Mouse (Mus musculus) CH12.LX (cell line): Measurements from ENCODE around the gene Inha. TPM values are rescaled to one million over a fixed set of nuclear protein-coding genes. Genes with fewer than 3 reads are reported as not detected.

ENCODE experiments used
- DNase-seq: peaks from one replicate; pipeline ENCODE4 v3.0.0-alpha.2; 2013; ENCODE audit errors: extremely low read depth
- H3K27ac ChIP-seq: 2 replicates; pipeline ENCODE4 v1.5.1; 2012; ENCODE audit warnings: low read depth, mild to moderate bottlenecking, control low read depth, moderate library complexity; ENCODE audit not compliant: insufficient read depth
- H3K27me3 ChIP-seq: replicated peaks from 2 replicates; pipeline ENCODE3; 2012; ENCODE audit warnings: inconsistent platforms
- H3K36me3 ChIP-seq, 2 experiments: replicated peaks in 1 of 2; 2 replicates each; pipeline versions ENCODE3 to v1.6.1; 2012; ENCODE audit warnings: inconsistent platforms in 1 of 2, low read length in 1 of 2, mild to moderate bottlenecking in 1 of 2, mixed read lengths in 1 of 2, moderate library complexity in 1 of 2; ENCODE audit not compliant: control insufficient read depth in 1 of 2, insufficient read depth in 1 of 2
- H3K4me1 ChIP-seq, 2 experiments: 2 replicates each; pipeline ENCODE4 v1.6.1; 2012; ENCODE audit warnings: inconsistent platforms in 1 of 2, moderate library complexity in 1 of 2; ENCODE audit not compliant: insufficient read depth in 2 of 2, control insufficient read depth in 1 of 2
- H3K4me2 ChIP-seq: 2 replicates; pipeline ENCODE4 v1.6.1; 2012; ENCODE audit warnings: low read depth, mild to moderate bottlenecking, control low read depth; ENCODE audit not compliant: poor library complexity, insufficient read depth, severe bottlenecking
- H3K4me3 ChIP-seq, 3 experiments: fragments of 150-350 bp in 1 of 3; sonication (generic) in 1 of 3; replicated peaks in 1 of 3; 2 replicates each; pipeline versions ENCODE3 to v1.5.1; 2011 to 2012; ENCODE audit warnings: low read depth in 2 of 3, low read length in 2 of 3, mild to moderate bottlenecking in 2 of 3, moderate library complexity in 2 of 3, control low read depth in 1 of 3, improper control_type of control experiment in 1 of 3, inconsistent platforms in 1 of 3, mixed read lengths in 1 of 3; ENCODE audit not compliant: poor library complexity in 1 of 3
- H3K79me2 ChIP-seq: replicated peaks from 2 replicates; pipeline ENCODE4 v1.6.1; 2012; ENCODE audit warnings: mild to moderate bottlenecking, moderate library complexity; ENCODE audit not compliant: control insufficient read depth, poor library complexity, insufficient read depth, severe bottlenecking; ENCODE audit errors: extremely low read depth
- H3K9ac ChIP-seq: 2 replicates; pipeline ENCODE4 v1.6.1; 2012; ENCODE audit warnings: low read depth, mild to moderate bottlenecking, control low read depth, moderate library complexity; ENCODE audit not compliant: insufficient read depth
- H3K9me3 ChIP-seq: replicated peaks from 2 replicates; pipeline ENCODE3; 2012; ENCODE audit warnings: low read length, inconsistent platforms, mixed read lengths
- CHD1 ChIP-seq: IDR thresholded peaks from 2 replicates; pipeline ENCODE4 v1.6.1; 2012; ENCODE audit warnings: low read depth, low read length, improper control_type of control experiment, inconsistent platforms
- E2F4 ChIP-seq: IDR thresholded peaks from 2 replicates; pipeline ENCODE4 v1.6.1; 2011; ENCODE audit warnings: low read depth, low read length, improper control_type of control experiment; ENCODE audit not compliant: insufficient replicate concordance
- ELF1 ChIP-seq: IDR thresholded peaks from 2 replicates; pipeline ENCODE4 v1.6.1; 2014; ENCODE audit warnings: low read depth, mild to moderate bottlenecking, inconsistent platforms, low read length, improper control_type of control experiment
- ETS1 ChIP-seq: conservative IDR thresholded peaks from 2 replicates; pipeline ENCODE4 v1.6.1; 2012; ENCODE audit warnings: low read depth, mild to moderate bottlenecking, inconsistent platforms, low read length, improper control_type of control experiment, moderate library complexity
- JUN ChIP-seq: IDR thresholded peaks from 2 replicates; pipeline ENCODE4 v1.6.1; 2011; ENCODE audit warnings: low read depth, mild to moderate bottlenecking, low read length, improper control_type of control experiment, moderate library complexity; ENCODE audit not compliant: insufficient read depth
- JUND ChIP-seq: conservative IDR thresholded peaks from 2 replicates; pipeline ENCODE4 v1.6.1; 2011; ENCODE audit warnings: low read depth, low read length, improper control_type of control experiment
- MAFK ChIP-seq: IDR thresholded peaks from 2 replicates; pipeline ENCODE4 v1.6.1; 2011; ENCODE audit warnings: low read length, improper control_type of control experiment; ENCODE audit not compliant: insufficient replicate concordance
- MAZ ChIP-seq: IDR thresholded peaks from 2 replicates; pipeline ENCODE4 v1.6.1; 2012; ENCODE audit warnings: low read depth, mild to moderate bottlenecking, inconsistent platforms, low read length, improper control_type of control experiment, moderate library complexity
- MEF2A ChIP-seq: IDR thresholded peaks from 2 replicates; pipeline ENCODE4 v1.6.1; 2014; ENCODE audit warnings: low read depth, mild to moderate bottlenecking, inconsistent platforms, low read length, improper control_type of control experiment, borderline replicate concordance
- MXI1 ChIP-seq: IDR thresholded peaks from 2 replicates; pipeline ENCODE4 v1.6.1; 2011; ENCODE audit warnings: mild to moderate bottlenecking, low read depth, low read length, improper control_type of control experiment
- MYC ChIP-seq: IDR thresholded peaks from 2 replicates; pipeline ENCODE4 v1.6.1; 2011; ENCODE audit warnings: low read depth, mild to moderate bottlenecking, improper control_type of control experiment, low read length
- NELFE ChIP-seq: IDR thresholded peaks from 2 replicates; pipeline ENCODE4 v1.6.1; 2011; ENCODE audit warnings: low read depth, low read length, improper control_type of control experiment
- NRF1 ChIP-seq: IDR thresholded peaks from 2 replicates; pipeline ENCODE4 v1.6.1; 2014; ENCODE audit warnings: low read depth, mild to moderate bottlenecking, inconsistent platforms, low read length, improper control_type of control experiment, moderate library complexity
- PAX5 ChIP-seq: IDR thresholded peaks from 2 replicates; pipeline ENCODE4 v1.6.1; 2012; ENCODE audit warnings: low read length, inconsistent platforms, mixed read lengths
- POLR2A ChIP-seq: IDR thresholded peaks from 2 replicates; pipeline ENCODE4 v1.6.1; 2011; ENCODE audit warnings: low read depth, mild to moderate bottlenecking, improper control_type of control experiment, low read length
- POLR2AphosphoS2 ChIP-seq: IDR thresholded peaks from 2 replicates; pipeline ENCODE4 v1.6.1; 2011; ENCODE audit warnings: low read depth, low read length, improper control_type of control experiment
- RAD21 ChIP-seq: IDR thresholded peaks from 2 replicates; pipeline ENCODE4 v1.6.1; 2011; ENCODE audit warnings: low read depth, mild to moderate bottlenecking, low read length, improper control_type of control experiment, moderate library complexity
- RCOR1 ChIP-seq: conservative IDR thresholded peaks from 2 replicates; pipeline ENCODE4 v1.6.1; 2012; ENCODE audit warnings: low read depth, mild to moderate bottlenecking, inconsistent platforms, low read length, improper control_type of control experiment
- SIN3A ChIP-seq: IDR thresholded peaks from 2 replicates; pipeline ENCODE4 v1.6.1; 2012; ENCODE audit warnings: low read length, improper control_type of control experiment, inconsistent platforms
- SMC3 ChIP-seq: IDR thresholded peaks from 2 replicates; pipeline ENCODE4 v1.6.1; 2011; ENCODE audit warnings: low read depth, low read length, improper control_type of control experiment
- TCF12 ChIP-seq: IDR thresholded peaks from 2 replicates; pipeline ENCODE4 v1.6.1; 2014; ENCODE audit warnings: low read depth, mild to moderate bottlenecking, inconsistent platforms, low read length, improper control_type of control experiment
- UBTF ChIP-seq: IDR thresholded peaks from 2 replicates; pipeline ENCODE4 v1.6.1; 2012; ENCODE audit warnings: low read depth, mild to moderate bottlenecking, inconsistent platforms, low read length, improper control_type of control experiment, moderate library complexity
- USF1 ChIP-seq: IDR thresholded peaks from 2 replicates; pipeline ENCODE4 v1.6.1; 2014; ENCODE audit warnings: low read depth, mild to moderate bottlenecking, inconsistent platforms, low read length, improper control_type of control experiment
- ZMIZ1 ChIP-seq: IDR thresholded peaks from 2 replicates; pipeline ENCODE4 v1.6.1; 2012; ENCODE audit warnings: low read depth, mild to moderate bottlenecking, inconsistent platforms, low read length, improper control_type of control experiment
- dilution Hi-C: fragments of 300-500 bp; cut with MboI; formaldehyde crosslinking; loops from 2 replicates; pipeline ENCODE4 v1.14.3; 2020; ENCODE audit warnings: low sequenced_read_pairs; ENCODE audit not compliant: extremely low pct_unique_long_range_greater_than_20kb, extremely low pct_ligation_motif_present
- in situ Hi-C: fragments of 300-500 bp; cut with MboI; formaldehyde crosslinking; loops from 3 replicates; pipeline ENCODE4 v1.14.3; 2019; ENCODE audit warnings: low sequenced_read_pairs, low pct_ligation_motif_present, low pct_unique_long_range_greater_than_20kb, mixed read lengths
- polyA plus RNA-seq: library from polyadenylated mRNA; unstranded; fragments of >175 nt; gene quantifications from 2 replicates; pipeline ENCODE4 v1.2.1, GENCODE M21; 2012; ENCODE audit warnings: low read depth; ENCODE audit not compliant: insufficient read length
- total RNA-seq, 2 experiments: library from RNA; depleted of rRNA; stranded (reverse); fragments of 300-350 nt in 1 of 2; fragments of >200 nt in 1 of 2; gene quantifications; 2 replicates each; pipeline ENCODE4 v1.2.3; 2012 to 2014

The Inha gene
- total and polyA plus RNA-seq, 3 experiments, result not detected

DNA sequence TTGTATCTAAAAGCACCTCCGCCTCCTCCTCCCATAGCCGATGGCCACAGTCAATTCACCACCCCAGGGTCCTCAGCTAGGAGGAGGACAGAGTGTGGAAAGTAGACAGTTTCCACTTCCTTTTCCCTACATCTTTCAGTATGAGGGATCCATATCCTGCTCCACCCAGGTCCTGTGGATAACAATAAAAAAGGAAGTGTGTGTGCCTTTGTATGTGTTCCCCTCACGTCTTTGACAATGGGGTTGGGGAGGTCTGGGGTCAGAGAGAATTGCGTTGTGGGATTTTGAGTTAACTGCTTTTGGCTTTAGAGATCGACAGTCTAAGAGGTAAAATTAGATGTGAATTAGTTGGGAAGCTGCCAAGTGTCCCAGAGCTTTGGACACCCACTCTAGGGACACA lies 3.3 kb downstream of the Inha start:
- TF ChIP-seq USF1 (no peak), MEF2A (no peak), POLR2AphosphoS2 (no peak), CHD1 (no peak), JUN (no peak), E2F4 (no peak), POLR2A (no peak), UBTF (no peak), MAFK (no peak), TCF12 (no peak), ETS1 (no peak)
- in situ Hi-C loops (no loop called here), dilution Hi-C loops (no loop called here)
- Histone ChIP-seq H3K36me3 (no peaks in the 10 kb centered on the region), H3K27ac (no peak overlapping the region), H3K9ac (no peak overlapping the region), H3K79me2 (no peaks in the 10 kb centered on the region), H3K4me2 (no peak overlapping the region), H3K27me3 (peaks cover 14% of the 10 kb centered on the region), H3K4me3 (no peak overlapping the region), H3K4me1 (no peaks in the 10 kb centered on the region), H3K9me3 (peaks cover 8% of the 10 kb centered on the region)
- DNase-seq, result no peak

DNA sequence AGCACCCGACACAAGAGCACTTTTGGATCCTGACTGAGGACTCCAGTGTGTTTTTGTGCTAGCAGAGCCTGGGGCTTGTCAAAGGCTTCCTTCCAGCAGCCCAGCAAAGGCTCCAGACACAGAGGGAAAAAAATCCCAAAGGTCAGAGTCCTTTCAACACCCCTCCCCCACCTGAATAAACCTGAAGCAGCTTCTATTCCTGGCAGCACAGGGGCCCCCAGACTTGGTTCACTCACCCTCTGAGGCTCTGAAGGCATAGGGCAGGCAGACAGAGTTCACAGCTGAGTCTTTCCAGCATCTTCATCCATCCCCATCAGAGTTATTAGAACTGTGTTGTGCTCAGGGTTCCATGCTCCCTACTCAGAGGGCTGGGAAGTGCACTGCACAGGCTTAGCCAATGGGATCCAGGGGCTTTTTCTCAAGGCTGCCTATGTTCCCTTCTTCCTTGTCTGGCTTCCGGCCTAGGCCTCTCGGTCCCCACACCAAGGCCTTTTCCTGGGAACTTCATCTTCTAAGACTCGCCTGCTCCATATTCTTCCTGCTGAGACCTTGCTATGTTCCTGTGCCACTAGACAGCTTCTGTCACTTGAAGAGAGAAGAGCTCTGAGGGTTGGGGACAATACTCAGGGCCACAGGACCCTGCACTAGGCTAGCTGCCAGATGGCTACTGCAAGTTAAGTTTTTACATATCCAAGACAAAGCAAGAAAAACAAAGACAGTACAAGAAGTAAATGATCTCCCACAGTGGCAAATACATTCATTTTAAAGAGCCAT lies 4.7 kb downstream of the Inha start:
- H3K27me3 ChIP-seq, result peaks cover 16% of the 10 kb centered on the region
- H3K9ac ChIP-seq, result no peak overlapping the region
- DNase-seq, result no peak
- H3K27ac ChIP-seq, result no peak overlapping the region
- in situ Hi-C loops, result no loop called here
- no peak overlapping the region for H3K4me3 ChIP-seq
- H3K79me2 ChIP-seq, result no peaks in the 10 kb centered on the region
- no peak overlapping the region for H3K4me2 ChIP-seq
- no peaks in the 10 kb centered on the region for H3K36me3 ChIP-seq
- no peaks in the 10 kb centered on the region for H3K4me1 ChIP-seq
- no peaks in the 10 kb centered on the region for H3K9me3 ChIP-seq
- dilution Hi-C loops, result no loop called here
- TF ChIP-seq RCOR1, result no peak
- no peak for TF ChIP-seq RAD21
- no peak for TF ChIP-seq POLR2AphosphoS2
- no peak for TF ChIP-seq ETS1
- no peak for TF ChIP-seq SMC3
- no peak for TF ChIP-seq MAZ
- no peak for TF ChIP-seq ELF1
- no peak for TF ChIP-seq NRF1
- no peak for TF ChIP-seq MYC
- no peak for TF ChIP-seq SIN3A
- TF ChIP-seq JUND, result no peak
- TF ChIP-seq NELFE, result no peak
- no peak for TF ChIP-seq USF1
- no peak for TF ChIP-seq MEF2A
- TF ChIP-seq TCF12, result no peak
- TF ChIP-seq ZMIZ1, result no peak
- no peak for TF ChIP-seq MXI1
- no peak for TF ChIP-seq PAX5
